Mouse (Mus musculus): ENCODE results near the gene Mcf2l.

DNA sequence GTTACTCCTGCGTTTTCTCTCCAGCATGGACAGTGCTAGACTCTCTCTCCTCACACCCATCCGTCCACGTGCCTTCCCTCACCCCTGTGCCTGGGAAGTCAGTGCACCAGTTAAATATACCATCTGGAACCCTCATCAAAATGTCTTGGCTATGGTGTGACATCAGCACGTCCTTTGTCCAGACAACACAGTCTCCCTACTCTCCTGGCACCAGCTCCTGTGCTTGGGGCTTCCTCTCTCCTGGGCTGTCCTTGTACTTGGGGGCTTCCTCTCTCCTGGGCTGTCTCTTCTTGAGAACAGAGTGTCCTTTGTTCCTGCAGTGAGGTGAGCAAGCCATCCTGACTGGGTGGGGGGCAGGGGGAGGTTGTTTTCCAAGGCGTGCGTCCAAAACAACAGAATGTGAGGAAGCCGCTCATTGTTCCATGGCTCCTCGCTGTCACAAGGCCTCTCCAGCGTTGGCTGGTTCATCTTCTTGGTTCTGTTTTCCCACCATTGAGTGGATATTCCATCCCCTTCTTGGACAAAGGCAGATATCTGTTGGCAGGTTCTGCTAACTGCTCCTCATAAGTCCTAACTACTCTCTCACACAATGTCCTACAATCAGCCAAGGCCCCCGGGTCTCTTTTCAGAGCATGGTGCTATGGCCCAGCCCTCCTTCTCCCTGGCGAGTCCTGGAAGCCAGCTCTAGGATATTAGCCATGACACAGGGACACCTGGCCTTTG lies 32.2 kb downstream of the Mcf2l start:
- TF ChIP-seq CTCF (IDR thresholded peaks at IDR 0.05; ENCODE audit: insufficient read depth, low read depth, low read length), result no peak
- TF ChIP-seq POLR2A (IDR thresholded peaks at IDR 0.05; ENCODE audit: insufficient read depth, low read depth, low read length), result no peak
